Mouse (Mus musculus) small intestine, adult 10 weeks (tissue): ENCODE results near the gene Sp100. TPM values are rescaled to one million over a fixed set of nuclear protein-coding genes. Genes with fewer than 3 reads are reported as not detected.

Experiments used
- polyA plus RNA-seq: library from polyadenylated mRNA; stranded (reverse); fragments of 350-450 nt; fragmentation: Illumina TruSeq; extraction: RNeasy Lipid Tissue Mini Kit (QIAGEN cat#74804); gene quantifications from one replicate; pipeline ENCODE4 v1.2.3, GENCODE M21; 2014; ENCODE audit warnings: low replicate concordance

The Sp100 gene
- polyA plus RNA-seq: 129 TPM

DNA sequence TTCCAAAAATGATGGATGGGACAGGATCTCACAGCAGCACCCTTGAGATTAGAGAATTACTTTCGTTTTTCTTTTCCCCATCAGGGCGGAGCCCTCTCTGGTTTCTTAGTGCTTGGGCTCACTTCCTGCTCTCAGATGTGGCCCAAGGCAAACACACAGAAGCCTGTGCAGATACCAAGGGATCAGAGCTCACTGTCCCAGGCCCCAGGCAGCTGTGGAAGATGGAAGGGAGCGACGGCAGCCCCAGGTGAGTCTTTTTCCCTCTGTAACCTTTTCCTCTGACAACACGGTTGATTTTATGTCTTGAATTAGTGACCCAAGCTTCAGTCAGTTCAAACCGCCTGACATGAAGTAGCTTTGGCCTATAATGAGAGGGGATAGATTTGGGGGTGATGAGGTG, at the start of gene Sp100:
Sp100 (plus strand) TSS at position 108 of the 400 bp plus-strand sequence.

DNA sequence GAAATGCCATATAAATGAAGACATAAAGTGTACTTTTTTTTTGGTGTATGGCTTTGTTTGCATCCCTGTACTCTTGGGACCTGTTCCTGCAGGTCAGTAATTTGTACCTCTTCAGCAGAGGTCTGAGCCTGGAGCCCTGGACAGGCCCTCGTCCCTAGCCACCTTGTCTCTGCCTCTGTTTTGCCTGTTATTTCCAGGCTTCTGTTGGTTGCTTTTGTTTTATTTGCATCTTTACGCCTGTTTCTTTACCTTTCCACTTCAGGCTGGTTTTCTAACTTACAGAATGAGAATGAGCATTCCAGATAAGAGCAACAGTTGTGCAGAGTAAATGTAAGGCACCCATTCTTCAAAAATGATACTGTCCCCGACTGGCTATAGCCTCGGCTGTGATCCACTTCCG, 49.7 kb upstream of the Sp100 start, which contains the start of gene Sp140:
Sp140 (plus strand) TSS at position 301 of the 400 bp plus-strand sequence.

Other genes starting within 250 kb of the Sp100 start
- not detected for gene G530012D18Rik, start 74.3 kb upstream of the Sp100 start, polyA plus RNA-seq
- gene Sp110, start 51.2 kb upstream of the Sp100 start, polyA plus RNA-seq: 4.8 TPM
- gene Sp140, start 49.6 kb upstream of the Sp100 start, polyA plus RNA-seq: 7.4 TPM
- gene A630001G21Rik, start 128.7 kb downstream of the Sp100 start, polyA plus RNA-seq: 2.9 TPM
- 328 TPM for gene Cab39, start 143.5 kb downstream of the Sp100 start, polyA plus RNA-seq
- 0.59 TPM for gene Itm2c, start 244.3 kb downstream of the Sp100 start, polyA plus RNA-seq